Comparison of ENCODE assay signal across 18 mouse cellular contexts in genomic region chr2:10999217-10999618, GRCm38 (mm10).
DNase-seq lines count a peak whose midpoint lies in the region; ATAC-seq and TF ChIP-seq lines count a peak whose summit lies in the region.
"Had no signal": no experiment of that assay in that cellular context is flagged by ENCODE, and none has a peak within 500 bp of the region (broad histone marks: within the 10 kb centered on the region; RNA-seq: fewer than 3 reads in every experiment).

No protein-coding gene starts in this region.

- no peak overlapping the region for H3K27ac ChIP-seq in lung, embryonic 15.5 days
- H3K27ac ChIP-seq in lung, postnatal 0 days (ENCODE audit: low read length), result no peak overlapping the region
- H3K27ac ChIP-seq: heart, embryonic 13.5 days; hindbrain, postnatal 0 days; limb, embryonic 12.5 days; liver, embryonic 15.5 days; midbrain, embryonic 15.5 days had no signal

- 66% methylated on average over 1 of the region's 1 CpGs for WGBS in lung, embryonic 15.5 days
- WGBS in lung, postnatal 0 days, result 50% methylated on average over 1 of the region's 1 CpGs

- 0 out of 2 replicates have a peak, but pooled peaks have one; percentile 39 for ATAC-seq in lung, embryonic 15.5 days (ENCODE audit: borderline replicate concordance, extremely low read depth, low FRiP score, low TSS enrichment)
- no peak for ATAC-seq in lung, postnatal 0 days
- 0 out of 2 replicates have a peak, but pooled peaks have one; percentile 18 for ATAC-seq in common myeloid progenitor, adult 5-6 weeks (replicated peaks; ENCODE audit: low read depth, poor library complexity, severe bottlenecking)
- ATAC-seq: hindbrain, postnatal 0 days; midbrain, embryonic 15.5 days had no signal

- no peak overlapping the region for H3K4me2 ChIP-seq in lung, embryonic 15.5 days
- H3K4me2 ChIP-seq in lung, postnatal 0 days (replicated peaks; ENCODE audit: low read depth, low read length), result no peak overlapping the region
- H3K4me2 ChIP-seq: heart, embryonic 13.5 days; limb, embryonic 12.5 days; liver, embryonic 15.5 days; midbrain, embryonic 15.5 days had no signal

- no peak for TF ChIP-seq EP300 in lung, postnatal 0 days (IDR thresholded peaks at IDR 0.05)

- no peaks in the 10 kb centered on the region for H3K36me3 ChIP-seq in lung, embryonic 15.5 days
- H3K36me3 ChIP-seq in lung, postnatal 0 days (ENCODE audit: insufficient read depth, low read length), result no peaks in the 10 kb centered on the region
- H3K36me3 ChIP-seq: heart, embryonic 13.5 days; limb, embryonic 12.5 days; liver, embryonic 15.5 days; midbrain, embryonic 15.5 days had no signal

- intact Hi-C loops in gastrocnemius, postnatal 36 days (cut with DNase I), result no loop called here

- no peak overlapping the region for H3K4me3 ChIP-seq in lung, embryonic 15.5 days
- no peak overlapping the region for H3K4me3 ChIP-seq in lung, postnatal 0 days (ENCODE audit: low read depth, low read length)
- H3K4me3 ChIP-seq: erythroblast, embryonic 14.5 days; heart, embryonic 13.5 days; limb, embryonic 12.5 days; liver, embryonic 15.5 days; midbrain, embryonic 15.5 days had no signal

- H3K4me1 ChIP-seq in lung, embryonic 15.5 days, result no peaks in the 10 kb centered on the region
- H3K4me1 ChIP-seq in lung, postnatal 0 days (ENCODE audit: insufficient read depth, low read depth, low read length), result no peaks in the 10 kb centered on the region
- H3K4me1 ChIP-seq: heart, embryonic 13.5 days; limb, embryonic 12.5 days; liver, embryonic 15.5 days; midbrain, embryonic 15.5 days had no signal

- H3K9ac ChIP-seq in lung, embryonic 15.5 days, result no peak overlapping the region
- no peak overlapping the region for H3K9ac ChIP-seq in lung, postnatal 0 days (replicated peaks; ENCODE audit: low read depth)
- H3K9ac ChIP-seq: heart, embryonic 13.5 days; limb, embryonic 12.5 days; liver, embryonic 15.5 days; midbrain, embryonic 15.5 days had no signal

- peak; percentile 1 for DNase-seq in gastrocnemius, adult 18-20 months (ENCODE audit: low spot score)
- DNase-seq in gastrocnemius, postnatal 36 days, result no peak
- no peak for DNase-seq in lung, postnatal 0 days (ENCODE audit: low spot score)
- DNase-seq in kidney, postnatal 25 days, result no peak
- no peak for DNase-seq in cerebellum, adult 18-20 months
- DNase-seq: cerebellum, postnatal 14 days; heart, postnatal 36 days; kidney, adult 18-20 months; kidney, postnatal 14 days; thymus, postnatal 4 days had no signal

- no peak for TF ChIP-seq CTCF in lung, postnatal 0 days (IDR thresholded peaks at IDR 0.05)

- H3K27me3 ChIP-seq in lung, embryonic 15.5 days, result no peaks in the 10 kb centered on the region
- no peaks in the 10 kb centered on the region for H3K27me3 ChIP-seq in lung, postnatal 0 days (replicated peaks; ENCODE audit: insufficient read depth, low read length)
- H3K27me3 ChIP-seq: heart, embryonic 13.5 days; limb, embryonic 12.5 days; liver, embryonic 15.5 days; midbrain, embryonic 15.5 days had no signal

- no peaks in the 10 kb centered on the region for H3K9me3 ChIP-seq in lung, embryonic 15.5 days
- H3K9me3 ChIP-seq in lung, postnatal 0 days (ENCODE audit: low read length), result no peaks in the 10 kb centered on the region
- H3K9me3 ChIP-seq: heart, embryonic 13.5 days; limb, embryonic 12.5 days; liver, embryonic 15.5 days; midbrain, embryonic 15.5 days had no signal
